Mouse (Mus musculus) embryonic facial prominence, embryonic 15.5 days (tissue): ENCODE data around the gene Gfod1. TPM values are rescaled to one million over a fixed set of nuclear protein-coding genes. Genes with fewer than 3 reads are reported as not detected.

Experiments used
- ATAC-seq: fragments of 200-750 bp; cut with Nextera tagmentation; 2 replicates; pipeline ENCODE4 v1.8.0; 2017; ENCODE audit warnings: low read depth, moderate TSS enrichment; ENCODE audit not compliant: insufficient number of reproducible peaks, low FRiP score, low TSS enrichment
- H3K27ac ChIP-seq: fragments of 300-500 bp; sonication (generic); replicated peaks from 2 replicates; pipeline ENCODE4 v1.5.1; 2015; ENCODE audit warnings: mild to moderate bottlenecking, inconsistent platforms
- H3K27me3 ChIP-seq: fragments of 300-500 bp; sonication (generic); 2 replicates; pipeline ENCODE4 v1.6.1; 2015; ENCODE audit warnings: inconsistent platforms
- H3K36me3 ChIP-seq: fragments of 300-500 bp; sonication (generic); 2 replicates; pipeline ENCODE4 v1.6.1; 2015; ENCODE audit warnings: mild to moderate bottlenecking, inconsistent platforms
- H3K4me1 ChIP-seq: fragments of 300-500 bp; sonication (generic); 2 replicates; pipeline ENCODE4 v1.6.1; 2015; ENCODE audit warnings: inconsistent platforms
- H3K4me2 ChIP-seq: fragments of 300-500 bp; sonication (generic); replicated peaks from 2 replicates; pipeline ENCODE4 v1.6.1; 2015; ENCODE audit warnings: mild to moderate bottlenecking, inconsistent platforms
- H3K4me3 ChIP-seq: fragments of 300-500 bp; sonication (generic); replicated peaks from 2 replicates; pipeline ENCODE4 v1.5.1; 2015; ENCODE audit warnings: mild to moderate bottlenecking, inconsistent platforms
- H3K9ac ChIP-seq: fragments of 300-500 bp; sonication (generic); 2 replicates; pipeline ENCODE4 v1.6.1; 2015; ENCODE audit warnings: inconsistent platforms
- H3K9me3 ChIP-seq: fragments of 300-500 bp; sonication (generic); replicated peaks from 2 replicates; pipeline ENCODE4 v1.6.1; 2016; ENCODE audit warnings: inconsistent platforms
- WGBS: fragments of 180-500 bp; shearing (Covaris S2); methylation state at CpG from one replicate; pipeline ENCODE4 v1.1.7; 2015; 5-methylcytosine and 5-hydroxymethylcytosine counted together
- polyA plus RNA-seq: library from polyadenylated mRNA; unstranded; fragments of >200 nt; fragmentation: Nextera tagmentation; extraction: Ambion mirVana; gene quantifications from 2 replicates; pipeline ENCODE4 v1.2.1, GENCODE M21; 2015

Gfod1 gene
- 1.0 TPM in 2 replicates for polyA plus RNA-seq

- Histone ChIP-seq H3K27ac (peak within 1 kb of the TSS; percentile 89), H3K9me3 (no peaks in the 10 kb centered on the region), H3K27me3 (peaks cover 9% of the 10 kb centered on the region; the same call in 1 of the 2 replicates), H3K4me3 (peak within 1 kb of the TSS; percentile 65), H3K4me1 (peaks cover 28% of the 10 kb centered on the region), H3K4me2 (peak within 1 kb of the TSS; percentile 96), H3K9ac (peak within 1 kb of the TSS; percentile 58), H3K36me3 (no peaks in the 10 kb centered on the region)
- ATAC-seq = peak; percentile 96
- WGBS = under 1% methylated on average over 52 of the region's 53 CpGs
Observed at GRCm38 (mm10) chr13:43304018-43304431, at the start of gene Gfod1. Gene Gfod1, minus strand, starts transcription at chr13:43304172.

- Histone ChIP-seq H3K27ac (no peak overlapping the region), H3K9ac (no peak overlapping the region), H3K9me3 (no peaks in the 10 kb centered on the region), H3K36me3 (no peaks in the 10 kb centered on the region), H3K27me3 (no peaks in the 10 kb centered on the region), H3K4me3 (no peak overlapping the region), H3K4me2 (no peak overlapping the region), H3K4me1 (no peaks in the 10 kb centered on the region)
- no peak for ATAC-seq
- WGBS = 58% methylated on average over 4 of the region's 4 CpGs
Observed at GRCm38 (mm10) chr13:43353356-43353755, 49.4 kb upstream of the Gfod1 start.

- no peak overlapping the region for H3K4me3 ChIP-seq
- H3K36me3 ChIP-seq = no peaks in the 10 kb centered on the region
- no peaks in the 10 kb centered on the region for H3K4me1 ChIP-seq
- no peaks in the 10 kb centered on the region for H3K27me3 ChIP-seq
- no peak overlapping the region for H3K27ac ChIP-seq
- H3K4me2 ChIP-seq = no peak overlapping the region
- WGBS = 57% methylated on average over 9 of the region's 9 CpGs
- ATAC-seq = no peak
- H3K9me3 ChIP-seq = no peaks in the 10 kb centered on the region
- no peak overlapping the region for H3K9ac ChIP-seq
Observed at GRCm38 (mm10) chr13:43350489-43351169, 46.7 kb upstream of the Gfod1 start.

DNA sequence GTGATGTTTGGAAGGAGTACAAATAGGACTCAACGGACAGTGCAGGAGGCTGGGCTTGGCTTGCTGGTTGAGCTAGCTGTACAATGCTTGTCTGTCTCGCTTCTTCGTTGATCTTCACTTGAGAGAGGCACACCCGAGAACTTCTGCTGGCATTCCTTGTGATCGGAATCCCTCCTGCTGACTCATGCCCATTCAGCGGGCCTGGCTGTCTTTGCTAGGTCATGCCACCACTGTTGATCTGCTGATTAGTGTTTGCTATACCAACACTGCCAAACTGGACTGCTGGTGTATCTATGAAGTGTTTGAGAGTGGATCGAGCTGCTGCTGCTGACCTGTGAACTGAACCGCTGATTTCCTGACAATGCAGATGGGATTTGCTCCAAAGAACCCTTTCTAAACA is 45.4 kb upstream of the Gfod1 start:
- no peak overlapping the region for H3K4me3 ChIP-seq
- no peak overlapping the region for H3K27ac ChIP-seq
- no peaks in the 10 kb centered on the region for H3K4me1 ChIP-seq
- H3K9me3 ChIP-seq = no peaks in the 10 kb centered on the region
- no peaks in the 10 kb centered on the region for H3K27me3 ChIP-seq
- 80% methylated on average over 8 of the region's 8 CpGs for WGBS
- no peaks in the 10 kb centered on the region for H3K36me3 ChIP-seq
- ATAC-seq = no peak
- H3K4me2 ChIP-seq = no peak overlapping the region
- no peak overlapping the region for H3K9ac ChIP-seq

GRCm38 (mm10) chr13:43346825-43347224 is 42.9 kb upstream of the Gfod1 start:
- Histone ChIP-seq H3K4me2 (no peak overlapping the region), H3K27ac (no peak overlapping the region), H3K27me3 (no peaks in the 10 kb centered on the region), H3K9me3 (no peaks in the 10 kb centered on the region), H3K9ac (no peak overlapping the region), H3K4me3 (no peak overlapping the region), H3K4me1 (no peaks in the 10 kb centered on the region), H3K36me3 (no peaks in the 10 kb centered on the region)
- ATAC-seq = no peak

GRCm38 (mm10) chr13:43338632-43339031 is 34.7 kb upstream of the Gfod1 start:
- Histone ChIP-seq H3K4me2 (no peak overlapping the region), H3K9ac (no peak overlapping the region), H3K36me3 (no peaks in the 10 kb centered on the region), H3K4me1 (0 out of 2 replicates have a peak, but pooled peaks cover 9% of the 10 kb centered on the region), H3K27me3 (no peaks in the 10 kb centered on the region), H3K27ac (no peak overlapping the region), H3K9me3 (no peaks in the 10 kb centered on the region), H3K4me3 (no peak overlapping the region)
- 68% methylated on average over 4 of the region's 4 CpGs for WGBS
- no peak for ATAC-seq

GRCm38 (mm10) chr13:43338001-43338400 is 34.0 kb upstream of the Gfod1 start:
- Histone ChIP-seq H3K27me3 (no peaks in the 10 kb centered on the region), H3K4me3 (no peak overlapping the region), H3K4me2 (no peak overlapping the region), H3K9me3 (no peaks in the 10 kb centered on the region), H3K36me3 (no peaks in the 10 kb centered on the region), H3K27ac (no peak overlapping the region), H3K9ac (no peak overlapping the region), H3K4me1 (0 out of 2 replicates have a peak, but pooled peaks cover 9% of the 10 kb centered on the region)
- no peak for ATAC-seq
- 86% methylated on average over 8 of the region's 8 CpGs for WGBS

DNA sequence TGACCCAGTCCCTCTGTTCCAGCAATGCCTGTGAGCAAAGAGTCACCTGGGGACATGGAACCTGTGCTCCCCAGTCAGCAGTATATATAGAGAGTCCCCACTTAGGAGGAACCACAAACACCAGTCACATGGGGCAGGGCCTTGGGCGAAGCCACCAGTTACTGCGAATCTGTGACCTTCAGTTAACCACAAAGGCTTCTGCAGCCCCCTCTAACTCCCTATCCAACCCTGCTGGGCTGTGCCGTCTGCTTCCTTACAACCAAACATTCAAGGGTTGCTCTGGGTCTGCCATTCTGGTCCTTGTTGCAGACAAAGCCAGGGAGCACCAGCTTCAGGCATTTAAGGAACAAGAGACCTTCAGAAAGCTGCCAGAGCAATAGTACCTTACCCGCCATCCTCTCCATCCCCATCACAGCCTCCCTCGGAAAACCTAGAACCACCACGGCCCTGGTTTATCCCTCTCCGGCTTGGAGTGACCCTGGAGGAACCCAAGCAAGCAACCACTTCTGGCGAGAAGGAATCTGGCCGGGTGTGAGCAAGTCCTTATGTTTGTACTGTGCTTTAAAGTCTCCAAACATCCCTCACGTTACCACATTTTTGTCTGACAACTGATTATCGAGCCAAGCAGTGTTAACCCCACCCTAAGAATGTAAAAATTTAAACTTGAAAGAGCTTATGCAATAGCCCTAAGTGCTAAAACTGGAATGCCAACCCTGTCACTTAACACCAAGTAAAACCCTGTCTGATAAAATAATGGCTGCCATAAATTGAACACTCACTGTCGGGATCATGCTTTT is 32.7 kb upstream of the Gfod1 start:
- Histone ChIP-seq H3K9me3 (no peaks in the 10 kb centered on the region), H3K36me3 (no peaks in the 10 kb centered on the region), H3K27ac (peak overlapping the region; percentile 44; the same call in 1 of the 2 replicates), H3K9ac (no peak overlapping the region), H3K4me3 (no peak overlapping the region), H3K27me3 (no peaks in the 10 kb centered on the region), H3K4me1 (peaks cover 14% of the 10 kb centered on the region; the same call in 1 of the 2 replicates), H3K4me2 (no peak overlapping the region)
- no peak for ATAC-seq
- 53% methylated on average over 12 of the region's 12 CpGs for WGBS

DNA sequence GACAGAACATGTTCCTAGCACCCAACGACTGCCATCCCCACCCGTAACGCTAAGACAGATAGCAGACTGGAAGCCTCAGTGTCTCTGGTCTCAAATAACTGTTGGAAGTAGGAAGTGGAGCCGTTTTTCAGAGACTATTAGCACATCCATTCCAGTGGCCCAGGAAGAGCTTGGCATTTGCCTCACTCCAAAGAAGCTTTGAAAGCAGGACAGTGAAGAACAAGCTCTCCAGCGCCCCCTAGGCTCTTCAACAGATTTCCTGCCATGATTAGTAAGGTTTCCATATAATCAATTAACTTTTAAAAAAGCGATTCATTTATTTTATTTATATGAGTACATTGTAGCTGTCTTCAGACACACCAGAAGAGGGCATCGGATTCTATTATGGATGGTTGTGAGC is 28.6 kb upstream of the Gfod1 start:
- Histone ChIP-seq H3K4me2 (no peak overlapping the region), H3K27ac (no peak overlapping the region), H3K4me1 (peaks cover 9% of the 10 kb centered on the region; the same call in 1 of the 2 replicates), H3K9me3 (no peaks in the 10 kb centered on the region), H3K4me3 (no peak overlapping the region), H3K36me3 (no peaks in the 10 kb centered on the region), H3K9ac (no peak overlapping the region), H3K27me3 (no peaks in the 10 kb centered on the region)
- ATAC-seq = no peak
- 25% methylated on average over 7 of the region's 7 CpGs for WGBS

- no peak for ATAC-seq
- Histone ChIP-seq H3K4me1 (peaks cover 9% of the 10 kb centered on the region; the same call in 1 of the 2 replicates), H3K4me3 (no peak overlapping the region), H3K9me3 (no peaks in the 10 kb centered on the region), H3K9ac (no peak overlapping the region), H3K27ac (peak overlapping the region; percentile 73), H3K36me3 (no peaks in the 10 kb centered on the region), H3K27me3 (no peaks in the 10 kb centered on the region), H3K4me2 (0 out of 2 replicates have a peak overlapping the region, but pooled peaks have one; percentile 3)
- WGBS = 19% methylated on average over 11 of the region's 11 CpGs
Observed at GRCm38 (mm10) chr13:43331721-43332444, 27.9 kb upstream of the Gfod1 start.

DNA sequence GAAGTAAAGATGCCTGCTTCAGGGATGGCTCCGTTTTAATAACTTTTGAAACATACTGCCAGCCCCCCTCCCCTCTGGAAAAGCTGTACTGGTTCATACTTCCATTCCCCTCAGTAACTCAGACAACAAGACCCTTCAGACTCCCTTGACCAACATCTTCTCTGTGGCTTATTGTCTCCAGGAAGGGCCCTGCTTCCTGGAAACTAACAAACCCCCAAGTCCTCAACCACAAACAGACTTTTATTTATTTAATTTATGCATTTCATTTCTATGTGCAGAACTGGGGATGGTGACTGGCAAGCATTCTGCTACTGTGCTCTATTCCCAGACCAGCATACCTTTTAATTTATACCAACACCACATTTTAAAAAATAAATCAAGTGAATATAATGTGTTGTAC is 21.5 kb upstream of the Gfod1 start:
- Histone ChIP-seq H3K9ac (no peak overlapping the region), H3K4me2 (no peak overlapping the region), H3K9me3 (no peaks in the 10 kb centered on the region), H3K4me3 (no peak overlapping the region), H3K4me1 (no peaks in the 10 kb centered on the region), H3K36me3 (no peaks in the 10 kb centered on the region), H3K27me3 (no peaks in the 10 kb centered on the region), H3K27ac (no peak overlapping the region)
- no peak for ATAC-seq
- WGBS = 66% methylated on average over 1 of the region's 1 CpGs
